Mouse (Mus musculus) adrenal gland, postnatal 14 days (tissue): ENCODE measurements around the gene Tuba1a. TPM values are rescaled to one million over a fixed set of nuclear protein-coding genes. Genes with fewer than 3 reads are reported as not detected.
A peak's percentile ranks its signal among the peaks of the same experiment; 100 is the strongest.
"Not testable (repeated sequence)": the region's sequence is repeated elsewhere in the genome, so short reads cannot be mapped to it uniquely, and the experiment has no call there.

Experiments used
- DNase-seq: peaks from one replicate; pipeline ENCODE4 v3.0.0; 2021; ENCODE audit warnings: mixed read lengths
- total RNA-seq: library from RNA; stranded (reverse); gene quantifications from 2 replicates; pipeline ENCODE4 v1.2.3, GENCODE M21; 2021

Gene Tuba1a
- total RNA-seq, 1 experiment from 2014 or later: 124 TPM

DNA sequence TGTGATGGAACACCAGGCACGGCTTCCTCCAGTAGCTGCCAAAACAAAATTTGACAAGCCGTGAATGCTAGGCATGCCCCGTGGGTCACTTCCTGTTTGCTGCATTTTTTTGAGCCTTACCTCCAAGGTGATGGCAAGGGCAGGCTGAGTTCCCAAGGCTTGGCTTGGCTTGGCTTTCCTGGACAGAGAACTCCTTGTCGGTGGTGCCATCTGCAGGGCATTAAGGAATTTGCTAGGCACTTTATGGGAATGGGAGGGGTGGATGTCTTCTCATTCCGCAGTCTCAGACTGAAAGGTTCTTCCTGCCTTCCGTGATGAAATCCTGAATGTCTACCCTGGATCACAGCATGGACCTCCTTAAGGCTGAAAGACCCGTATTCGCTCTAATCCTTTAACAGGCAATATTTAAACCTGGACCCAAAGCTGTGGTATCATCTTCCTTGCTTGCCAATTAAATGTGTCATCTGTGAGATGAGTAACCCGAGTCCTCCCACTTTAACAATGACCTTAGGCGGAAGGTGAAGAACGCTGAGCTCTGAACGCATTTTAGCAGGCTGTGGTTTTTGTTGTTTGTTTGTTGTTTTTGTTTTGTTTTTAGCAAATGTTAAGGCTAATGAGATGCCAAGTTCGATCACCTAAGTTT, 24.8 kb downstream of the Tuba1a start:
- peak; percentile 84 for DNase-seq

GRCm38 (mm10) chr15:98927566-98927965, 25.9 kb downstream of the Tuba1a start:
- no peak for DNase-seq

DNA sequence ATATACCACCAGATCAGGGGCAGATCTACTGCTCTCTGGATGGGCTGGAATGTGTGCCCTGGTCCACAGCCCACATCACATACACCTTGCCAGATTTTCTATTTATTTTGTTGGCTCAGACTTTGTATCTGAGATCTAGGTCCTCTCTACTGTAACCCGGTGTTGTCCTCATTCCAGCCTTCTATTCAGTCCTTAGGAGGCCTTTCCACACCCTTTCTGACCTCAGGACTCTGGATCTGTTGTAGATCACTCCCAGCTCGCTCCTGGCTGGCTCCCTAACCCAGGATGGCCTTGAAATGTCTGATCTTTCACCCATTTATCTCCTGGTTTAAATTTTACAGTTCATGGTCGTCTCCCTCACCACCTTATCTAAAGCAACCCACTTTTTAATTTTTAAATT, 28.8 kb downstream of the Tuba1a start:
- DNase-seq: no peak

DNA sequence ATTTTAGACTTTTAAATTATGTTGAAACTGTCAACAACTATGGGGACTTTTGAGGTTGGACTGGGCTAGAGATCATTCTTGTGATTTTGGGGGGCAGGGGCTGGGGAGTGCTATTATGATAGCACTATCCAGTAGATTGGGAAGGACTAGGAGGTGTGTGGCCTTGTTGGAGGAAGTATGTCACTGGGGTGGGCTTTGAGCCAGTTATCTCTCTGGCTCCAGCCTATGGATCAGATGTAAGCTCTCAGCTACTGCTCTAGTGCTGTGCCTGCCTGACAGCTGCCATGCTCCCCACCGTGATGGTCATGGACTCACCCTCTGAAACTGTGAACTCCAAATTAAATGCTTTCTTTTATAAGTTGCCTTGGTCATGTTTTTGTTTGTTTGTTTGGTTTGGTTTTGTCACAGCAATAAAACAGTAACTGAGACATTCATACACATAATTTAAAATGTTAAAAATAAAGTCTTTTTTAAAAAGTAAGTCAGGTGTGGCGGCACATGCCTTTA, 30.4 kb downstream of the Tuba1a start:
- no peak for DNase-seq

- peak; percentile 33 for DNase-seq
Measured at GRCm38 (mm10) chr15:98922581-98922980, 30.9 kb downstream of the Tuba1a start.

GRCm38 (mm10) chr15:98921510-98921909, 32.0 kb downstream of the Tuba1a start:
- no peak for DNase-seq

GRCm38 (mm10) chr15:98918499-98918895, 35.0 kb downstream of the Tuba1a start:
- DNase-seq: not testable (repeated sequence)

- peak; percentile 99 for DNase-seq
Measured at GRCm38 (mm10) chr15:98917538-98918498, 35.7 kb downstream of the Tuba1a start, which contains the start of gene Lmbr1l. Gene Lmbr1l, minus strand, starts transcription at chr15:98918231.

DNA sequence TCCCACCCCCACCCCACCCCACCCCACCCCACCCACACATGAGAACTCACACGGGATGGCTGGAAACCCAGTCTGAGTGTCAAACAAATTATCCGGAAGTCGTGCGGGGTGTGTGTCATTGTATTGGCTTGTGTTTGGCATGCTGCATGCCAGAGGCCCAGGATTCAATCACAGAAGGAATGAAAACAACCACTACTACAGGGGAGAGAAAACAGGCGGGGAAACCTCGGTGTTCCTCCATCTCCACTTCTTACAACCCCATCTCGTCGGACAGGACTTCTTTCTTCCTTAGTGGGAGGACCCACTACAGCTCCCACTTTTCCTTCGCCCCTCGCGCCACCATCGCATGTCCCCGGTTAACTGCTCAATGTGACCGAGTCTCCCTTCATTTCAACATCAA, 36.4 kb downstream of the Tuba1a start:
- DNase-seq: peak; percentile 40

- no peak for DNase-seq
Measured at GRCm38 (mm10) chr15:98916016-98916415, 37.5 kb downstream of the Tuba1a start.

- no peak for DNase-seq
Measured at GRCm38 (mm10) chr15:98914903-98915302, 38.6 kb downstream of the Tuba1a start.

GRCm38 (mm10) chr15:98904692-98905091, 48.8 kb downstream of the Tuba1a start:
- DNase-seq: peak; percentile 52

DNA sequence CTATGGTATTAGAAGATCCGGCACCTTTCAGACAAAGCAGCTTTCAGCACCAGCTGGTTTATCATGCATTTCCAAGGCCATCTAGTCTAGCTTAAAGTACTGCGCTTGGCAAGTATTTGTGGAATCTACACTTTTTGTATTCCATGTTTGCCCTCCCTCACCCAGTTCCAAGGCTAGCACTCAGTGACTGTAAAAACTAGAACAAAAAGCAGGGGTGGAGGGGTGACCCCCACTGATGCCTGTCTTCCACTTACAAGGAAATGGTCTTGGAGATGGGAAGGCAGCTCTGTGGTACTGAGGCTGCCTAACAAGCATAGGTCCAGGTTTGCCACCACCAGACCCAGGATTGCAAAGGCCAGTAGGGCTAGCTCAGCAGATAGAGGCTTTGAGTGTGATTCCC, 50.9 kb downstream of the Tuba1a start:
- no peak for DNase-seq

DNA sequence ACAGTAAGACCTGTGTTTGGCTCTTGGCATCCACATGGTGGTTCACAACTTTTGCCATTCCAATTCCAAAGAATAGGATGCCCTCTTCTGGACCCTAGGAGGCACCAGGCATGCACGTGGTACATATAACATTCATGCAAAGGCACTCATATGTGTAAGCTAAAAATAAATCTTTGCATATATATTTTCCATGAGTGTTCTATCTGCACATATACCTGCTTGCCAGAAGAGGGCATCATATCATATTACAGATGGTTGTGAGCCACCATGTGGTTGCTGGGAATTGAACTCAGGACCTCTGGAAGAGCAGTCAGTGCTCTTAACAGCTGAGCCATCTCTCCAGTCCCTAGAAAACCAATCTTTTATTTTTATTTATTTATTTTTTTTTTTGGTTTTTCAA, 52.0 kb downstream of the Tuba1a start:
- no peak for DNase-seq

Other genes starting within 250 kb of the Tuba1a start
- 0.96 and 0.98 TPM in 2 replicates for gene Ccdc65, start 245.5 kb downstream of the Tuba1a start, total RNA-seq
- 7.2 and 7.7 TPM in 2 replicates for gene Fkbp11, start 225.5 kb downstream of the Tuba1a start, total RNA-seq
- gene Arf3, start 190.5 kb downstream of the Tuba1a start, total RNA-seq: 98.5 and 104 TPM in 2 replicates
- gene Wnt10b, start 175.6 kb downstream of the Tuba1a start, total RNA-seq: 0.48 and 0.79 TPM in 2 replicates
- gene Wnt1, start 163.8 kb downstream of the Tuba1a start, total RNA-seq: not detected in 2 replicates
- gene Ddn, start 144.2 kb downstream of the Tuba1a start, total RNA-seq: 0.11 TPM in 1 of 2 replicates, not detected in the other
- gene Prkag1, start 122.2 kb downstream of the Tuba1a start, total RNA-seq: 59.1 and 62.5 TPM in 2 replicates
- 64.0 and 66.6 TPM in 2 replicates for gene Kmt2d, start 82.5 kb downstream of the Tuba1a start, total RNA-seq
- 3.0 and 3.6 TPM in 2 replicates for gene Rhebl1, start 59.2 kb downstream of the Tuba1a start, total RNA-seq
- 1.9 and 3.5 TPM in 2 replicates for gene Dhh, start 55.2 kb downstream of the Tuba1a start, total RNA-seq
- 21.4 and 26.3 TPM in 2 replicates for gene Lmbr1l, start 35.5 kb downstream of the Tuba1a start, total RNA-seq
- gene Tuba1b, start 19.1 kb downstream of the Tuba1a start, total RNA-seq: 337 and 342 TPM in 2 replicates
- not detected in 2 replicates for gene Gm49450, start 152 bp downstream of the Tuba1a start, total RNA-seq
- 200 and 223 TPM in 2 replicates for gene Tuba1c, start 76.2 kb upstream of the Tuba1a start, total RNA-seq
- 6.5 and 25.2 TPM in 2 replicates for gene Prph, start 101.5 kb upstream of the Tuba1a start, total RNA-seq
- 6.3 and 6.9 TPM in 2 replicates for gene Troap, start 120.9 kb upstream of the Tuba1a start, total RNA-seq
- gene C1ql4, start 134.1 kb upstream of the Tuba1a start, total RNA-seq: not detected in 2 replicates
- 7.1 and 13.9 TPM in 2 replicates for gene Dnajc22, start 139.5 kb upstream of the Tuba1a start, total RNA-seq
- gene Spats2, start 172.2 kb upstream of the Tuba1a start, total RNA-seq: 18.5 and 19.9 TPM in 2 replicates